Mouse (Mus musculus) liver, postnatal 0 days (tissue): ENCODE results near the gene Afg1l.

Experiments
- CTCF ChIP-seq: sonication (generic); IDR thresholded peaks from 2 replicates; pipeline ENCODE4 v1.5.1; 2016; ENCODE audit warnings: antibody characterized with exemption, low read depth
- EP300 ChIP-seq: IDR thresholded peaks from 2 replicates; pipeline ENCODE4 v1.6.1; 2016; ENCODE audit warnings: antibody characterized with exemption, low read depth, mild to moderate bottlenecking

DNA sequence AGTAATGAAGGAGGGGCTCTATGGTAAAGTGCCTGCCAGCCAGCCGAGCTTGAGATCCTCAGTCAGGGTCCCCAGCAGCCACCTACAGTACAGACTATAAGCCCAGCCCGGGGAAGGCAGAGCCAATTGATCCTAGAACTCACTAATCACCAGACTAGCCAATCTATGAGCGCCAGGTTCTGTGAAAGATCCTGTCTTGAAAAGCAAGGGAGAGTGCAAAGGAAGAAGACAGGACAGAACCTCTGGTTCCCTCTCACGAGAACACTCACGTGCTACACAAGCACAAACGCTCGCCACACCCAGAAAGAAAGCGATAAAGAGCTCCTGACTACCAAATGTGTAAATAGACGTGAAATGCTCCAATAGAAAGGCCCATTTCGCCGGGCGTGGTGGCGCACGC is 13.6 kb downstream of the Afg1l start:
- TF ChIP-seq CTCF (no peak), EP300 (no peak)
